Mouse (Mus musculus) megakaryocyte, embryonic 14.5 days (primary cell): ENCODE data around the gene Cdc6.

ENCODE experiments used
- FLI1 ChIP-seq: IDR thresholded peaks from 2 replicates; pipeline ENCODE4 v1.6.1; 2012; ENCODE audit warnings: low read length, inconsistent platforms, mixed read lengths
- GATA1 ChIP-seq: IDR thresholded peaks from 3 replicates; pipeline ENCODE4 v1.6.1; 2012; ENCODE audit warnings: mixed read lengths, low read length, inconsistent platforms, borderline replicate concordance

GRCm38 (mm10) chr11:98910415-98910814 lies 2.8 kb downstream of the Cdc6 start:
- TF ChIP-seq FLI1 (no peak), GATA1 (no peak)
